Mouse (Mus musculus) left cerebral cortex, adult 9 months (tissue): ENCODE data around the gene Fam118b.
A peak's percentile ranks its signal among the peaks of the same experiment; 100 is the strongest.

Experiments used
- DNase-seq, 2 experiments: peaks; one replicate each; pipeline ENCODE4 v3.0.0; 2022; ENCODE audit warnings: low spot score in 2 of 2

Fam118b gene

GRCm38 (mm10) chr9:35198351-35198750 is 69.3 kb downstream of the Fam118b start:
- DNase-seq = no peak

GRCm38 (mm10) chr9:35197625-35198024 is 70.0 kb downstream of the Fam118b start:
- no peak for DNase-seq

GRCm38 (mm10) chr9:35194048-35194447 is 73.6 kb downstream of the Fam118b start:
- no peak for DNase-seq

- no peak for DNase-seq
Observed at GRCm38 (mm10) chr9:35192983-35193542, 74.5 kb downstream of the Fam118b start.

GRCm38 (mm10) chr9:35188700-35189099 is 78.9 kb downstream of the Fam118b start:
- peak in 1 of 2 experiments; percentile 51 for DNase-seq

- DNase-seq = no peak
Observed at GRCm38 (mm10) chr9:35187351-35187903, 80.2 kb downstream of the Fam118b start.

GRCm38 (mm10) chr9:35186430-35186829 is 81.2 kb downstream of the Fam118b start:
- no peak for DNase-seq

- DNase-seq = no peak
Observed at GRCm38 (mm10) chr9:35183359-35183758, 84.2 kb downstream of the Fam118b start.

- DNase-seq = no peak
Observed at GRCm38 (mm10) chr9:35182832-35183231, 84.8 kb downstream of the Fam118b start.

GRCm38 (mm10) chr9:35176124-35176659 is 91.4 kb downstream of the Fam118b start:
- DNase-seq = no peak

GRCm38 (mm10) chr9:35175251-35176123 is 92.1 kb downstream of the Fam118b start, which contains the start of gene Dcps:
Gene Dcps, minus strand, starts transcription at chr9:35176061.
- DNase-seq = peak; percentile 89 to 97

- DNase-seq = no peak
Observed at GRCm38 (mm10) chr9:35173331-35173730, 94.3 kb downstream of the Fam118b start.

GRCm38 (mm10) chr9:35170071-35170470 is 97.5 kb downstream of the Fam118b start:
- DNase-seq = no peak
